Mouse (Mus musculus): Measurements from ENCODE around the gene Ankrd45.

Ankrd45 gene

GRCm38 (mm10) chr1:161142531-161143159, at the start of gene Ankrd45:
Ankrd45 (plus strand) TSS chr1:161142691.
- DNase-seq (ENCODE audit: low read depth, low spot score) = peak; percentile 80

GRCm38 (mm10) chr1:161099721-161100405, 42.6 kb upstream of the Ankrd45 start:
- no peak for DNase-seq (ENCODE audit: low read depth, low spot score)

GRCm38 (mm10) chr1:161103842-161104241, 38.6 kb upstream of the Ankrd45 start:
- DNase-seq (ENCODE audit: low read depth, low spot score) = no peak

- DNase-seq (ENCODE audit: low read depth, low spot score) = no peak
Observed at GRCm38 (mm10) chr1:161109216-161109615, 33.3 kb upstream of the Ankrd45 start.

- no peak for DNase-seq (ENCODE audit: low read depth, low spot score)
Observed at GRCm38 (mm10) chr1:161114591-161114990, 27.9 kb upstream of the Ankrd45 start.

GRCm38 (mm10) chr1:161122661-161123418, 19.7 kb upstream of the Ankrd45 start:
- DNase-seq (ENCODE audit: low read depth, low spot score) = no peak

- DNase-seq (ENCODE audit: low read depth, low spot score) = no peak
Observed at GRCm38 (mm10) chr1:161126461-161126860, 16.0 kb upstream of the Ankrd45 start.

- DNase-seq (ENCODE audit: low read depth, low spot score) = peak; percentile 98
Observed at GRCm38 (mm10) chr1:161130726-161131664, 11.5 kb upstream of the Ankrd45 start, which contains the start of gene Klhl20. Klhl20 (minus strand) TSS chr1:161131511.

- no peak for DNase-seq (ENCODE audit: low read depth, low spot score)
Observed at GRCm38 (mm10) chr1:161139496-161139895, 3.0 kb upstream of the Ankrd45 start.

- no peak for DNase-seq (ENCODE audit: low read depth, low spot score)
Observed at GRCm38 (mm10) chr1:161140026-161140762, 2.3 kb upstream of the Ankrd45 start.

GRCm38 (mm10) chr1:161143216-161143615, 725 bp downstream of the Ankrd45 start:
- DNase-seq (ENCODE audit: low read depth, low spot score) = peak; percentile 58

- peak; percentile 40 for DNase-seq (ENCODE audit: low read depth, low spot score)
Observed at GRCm38 (mm10) chr1:161145611-161146010, 3.1 kb downstream of the Ankrd45 start.

GRCm38 (mm10) chr1:161147888-161148287, 5.4 kb downstream of the Ankrd45 start:
- DNase-seq (ENCODE audit: low read depth, low spot score) = no peak

- no peak for DNase-seq (ENCODE audit: low read depth, low spot score)
Observed at GRCm38 (mm10) chr1:161151098-161151497, 8.6 kb downstream of the Ankrd45 start.

- DNase-seq (ENCODE audit: low read depth, low spot score) = no peak
Observed at GRCm38 (mm10) chr1:161156546-161156945, 14.1 kb downstream of the Ankrd45 start.

- no peak for DNase-seq (ENCODE audit: low read depth, low spot score)
Observed at GRCm38 (mm10) chr1:161159214-161159613, 16.7 kb downstream of the Ankrd45 start, which contains the start of gene Tex50. Tex50 (minus strand) TSS chr1:161159314.

GRCm38 (mm10) chr1:161160266-161160665, 17.8 kb downstream of the Ankrd45 start:
- DNase-seq (ENCODE audit: low read depth, low spot score) = no peak

GRCm38 (mm10) chr1:161170651-161171050, 28.2 kb downstream of the Ankrd45 start:
- DNase-seq (ENCODE audit: low read depth, low spot score) = peak; percentile 79

- DNase-seq (ENCODE audit: low read depth, low spot score) = peak; percentile 68
Observed at GRCm38 (mm10) chr1:161180674-161181073, 38.2 kb downstream of the Ankrd45 start.

- DNase-seq (ENCODE audit: low read depth, low spot score) = no peak
Observed at GRCm38 (mm10) chr1:161182386-161182785, 39.9 kb downstream of the Ankrd45 start.

Data from brain, adult 2 months (tissue).